Mouse (Mus musculus): ENCODE data around the gene Krtap17-1.

DNA sequence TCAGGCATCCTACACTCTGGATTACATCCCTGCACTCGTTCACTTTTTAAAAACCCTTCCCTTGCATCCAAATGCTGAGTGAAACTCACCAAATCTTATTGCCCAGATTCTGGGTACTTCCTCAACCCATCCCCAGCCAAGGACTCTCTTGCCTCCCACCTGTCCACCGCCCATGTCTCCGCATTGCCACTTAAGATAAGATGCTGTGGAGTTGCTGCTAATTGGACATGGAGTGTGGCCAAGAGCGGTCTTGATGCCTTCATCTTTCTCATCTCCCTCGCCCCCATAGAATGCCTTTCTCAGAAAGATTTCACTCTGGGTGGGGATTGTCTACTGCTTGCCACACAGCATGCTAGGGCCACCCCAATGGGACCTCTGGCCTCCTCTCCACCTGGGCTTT lies 14.5 kb upstream of the Krtap17-1 start:
- TF ChIP-seq TAL1 (IDR thresholded peaks at IDR 0.05; ENCODE audit: low read length): no peak
- TF ChIP-seq MYB (IDR thresholded peaks at IDR 0.05; ENCODE audit: low read depth, low read length): no peak
- no peak for TF ChIP-seq GATA1 (IDR thresholded peaks at IDR 0.05; ENCODE audit: low read depth, low read length)
- no peak for TF ChIP-seq JUND (IDR thresholded peaks at IDR 0.05; ENCODE audit: low read depth, low read length)
